Mouse (Mus musculus) kidney, embryonic 16.5 days (tissue): ENCODE measurements at regions not wholly inside any gene's neighbourhood (a gene's known extent, or its start where the extent isn't known, plus 50 kb on each side); places are given as distances from the start of the nearest gene placed in this dataset.

Source experiments
- ATAC-seq: fragments of 200-750 bp; cut with Nextera tagmentation; 2 replicates; pipeline ENCODE4 v1.8.0; 2017; ENCODE audit warnings: moderate TSS enrichment; ENCODE audit not compliant: low FRiP score, low TSS enrichment
- H3K27ac ChIP-seq: fragments of 300-500 bp; sonication (generic); 2 replicates; pipeline ENCODE4 v1.5.1; 2014; ENCODE audit warnings: low read length
- H3K27me3 ChIP-seq: fragments of 300-500 bp; sonication (generic); 2 replicates; pipeline ENCODE4 v1.6.1; 2014; ENCODE audit warnings: low read length, control low read depth, mixed read lengths; ENCODE audit not compliant: insufficient read depth
- H3K36me3 ChIP-seq: fragments of 300-500 bp; sonication (generic); 2 replicates; pipeline ENCODE4 v1.6.1; 2014; ENCODE audit warnings: low read length, control low read depth, mixed read lengths; ENCODE audit not compliant: insufficient read depth
- H3K4me1 ChIP-seq: fragments of 300-500 bp; sonication (generic); 2 replicates; pipeline ENCODE4 v1.6.1; 2014; ENCODE audit warnings: low read length, control low read depth, mixed read lengths; ENCODE audit not compliant: insufficient read depth
- H3K4me2 ChIP-seq: fragments of 300-500 bp; sonication (generic); replicated peaks from 2 replicates; pipeline ENCODE4 v1.6.1; 2014; ENCODE audit warnings: low read depth, low read length
- H3K4me3 ChIP-seq: fragments of 300-500 bp; sonication (generic); 2 replicates; pipeline ENCODE4 v1.5.1; 2014; ENCODE audit warnings: mild to moderate bottlenecking, low read length
- H3K9ac ChIP-seq: fragments of 300-500 bp; sonication (generic); replicated peaks from 2 replicates; pipeline ENCODE4 v1.6.1; 2014; ENCODE audit warnings: low read length
- H3K9me3 ChIP-seq: fragments of 300-500 bp; sonication (generic); 2 replicates; pipeline ENCODE4 v1.6.1; 2016; ENCODE audit warnings: low read length, control low read depth
- WGBS: fragments of 180-500 bp; shearing (Covaris S2); extraction: QIAGEN DNeasy Blood & Tissue Kit; methylation state at CpG from one replicate; pipeline ENCODE4 v1.1.7; 2014; 5-methylcytosine and 5-hydroxymethylcytosine counted together

- H3K9me3 ChIP-seq: no peaks in the 10 kb centered on the region
- H3K4me2 ChIP-seq: no peak overlapping the region
- H3K4me3 ChIP-seq: no peak overlapping the region
- H3K27me3 ChIP-seq: no peaks in the 10 kb centered on the region
- no peaks in the 10 kb centered on the region for H3K36me3 ChIP-seq
- no peak overlapping the region for H3K9ac ChIP-seq
- 81% methylated on average over 6 of the region's 6 CpGs for WGBS
- no peaks in the 10 kb centered on the region for H3K4me1 ChIP-seq
- H3K27ac ChIP-seq: no peak overlapping the region
- no peak for ATAC-seq
Observed at GRCm38 (mm10) chr1:77028216-77028615, 486.7 kb downstream of the Epha4 start.

- WGBS: 79% methylated on average over 6 of the region's 6 CpGs
- Histone ChIP-seq H3K9me3 (no peaks in the 10 kb centered on the region), H3K9ac (no peak overlapping the region), H3K4me2 (no peak overlapping the region), H3K36me3 (no peaks in the 10 kb centered on the region), H3K4me3 (no peak overlapping the region), H3K4me1 (no peaks in the 10 kb centered on the region), H3K27ac (no peak overlapping the region), H3K27me3 (no peaks in the 10 kb centered on the region)
- no peak for ATAC-seq
Observed at GRCm38 (mm10) chr1:77029091-77029490, 485.8 kb downstream of the Epha4 start.

GRCm38 (mm10) chr1:77043749-77044564, 470.9 kb downstream of the Epha4 start:
- Histone ChIP-seq H3K4me3 (no peak overlapping the region), H3K4me2 (no peak overlapping the region), H3K36me3 (no peaks in the 10 kb centered on the region), H3K9me3 (no peaks in the 10 kb centered on the region), H3K27me3 (no peaks in the 10 kb centered on the region), H3K4me1 (no peaks in the 10 kb centered on the region), H3K9ac (no peak overlapping the region), H3K27ac (no peak overlapping the region)
- ATAC-seq: no peak
- 77% methylated on average over 14 of the region's 14 CpGs for WGBS

DNA sequence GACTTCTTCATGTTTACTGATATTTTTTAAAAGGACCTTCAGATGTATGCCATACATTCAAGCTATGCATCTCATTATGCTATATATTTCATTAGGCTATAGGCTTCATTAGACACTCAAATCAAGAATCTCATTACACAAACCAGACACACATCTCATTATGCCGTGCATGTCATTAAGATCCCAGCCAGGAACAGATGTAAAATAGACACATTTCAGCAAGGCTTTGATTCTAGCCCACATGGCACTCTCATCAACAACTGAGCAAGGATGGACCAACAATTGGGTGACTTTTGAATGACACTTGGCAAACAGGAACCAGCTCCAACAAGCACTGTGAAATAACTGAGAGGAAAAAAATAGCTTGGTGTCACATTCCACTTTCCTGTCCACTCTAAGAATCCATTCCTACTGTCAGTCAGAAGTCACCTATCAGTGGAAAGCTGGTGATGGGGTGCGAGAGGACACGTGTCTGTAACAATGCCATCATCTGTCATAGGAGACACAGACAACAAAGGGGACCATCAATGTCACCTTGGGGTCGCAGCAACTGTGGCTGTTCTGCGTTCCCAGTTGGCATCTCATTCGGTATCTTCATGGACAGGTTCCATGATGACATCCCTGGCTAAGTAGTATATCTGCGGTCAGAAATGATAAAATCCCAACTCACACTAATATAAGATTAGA, 466.0 kb downstream of the Epha4 start:
- no peak overlapping the region for H3K9ac ChIP-seq
- H3K4me1 ChIP-seq: no peaks in the 10 kb centered on the region
- no peaks in the 10 kb centered on the region for H3K36me3 ChIP-seq
- WGBS: 92% methylated on average over 7 of the region's 7 CpGs
- H3K9me3 ChIP-seq: no peaks in the 10 kb centered on the region
- H3K4me2 ChIP-seq: no peak overlapping the region
- H3K4me3 ChIP-seq: no peak overlapping the region
- H3K27ac ChIP-seq: no peak overlapping the region
- no peak for ATAC-seq
- no peaks in the 10 kb centered on the region for H3K27me3 ChIP-seq

GRCm38 (mm10) chr1:77051239-77051638, 463.6 kb downstream of the Epha4 start:
- Histone ChIP-seq H3K9ac (no peak overlapping the region), H3K27me3 (no peaks in the 10 kb centered on the region), H3K4me1 (no peaks in the 10 kb centered on the region), H3K4me3 (no peak overlapping the region), H3K27ac (no peak overlapping the region), H3K9me3 (no peaks in the 10 kb centered on the region), H3K4me2 (no peak overlapping the region), H3K36me3 (no peaks in the 10 kb centered on the region)
- no peak for ATAC-seq
- WGBS: 72% methylated on average over 5 of the region's 5 CpGs

GRCm38 (mm10) chr1:77053837-77054540, 460.9 kb downstream of the Epha4 start:
- Histone ChIP-seq H3K27ac (no peak overlapping the region), H3K9ac (no peak overlapping the region), H3K27me3 (no peaks in the 10 kb centered on the region), H3K4me2 (no peak overlapping the region), H3K36me3 (no peaks in the 10 kb centered on the region), H3K4me3 (no peak overlapping the region), H3K9me3 (no peaks in the 10 kb centered on the region), H3K4me1 (no peaks in the 10 kb centered on the region)
- no peak for ATAC-seq
- WGBS: 74% methylated on average over 4 of the region's 4 CpGs

DNA sequence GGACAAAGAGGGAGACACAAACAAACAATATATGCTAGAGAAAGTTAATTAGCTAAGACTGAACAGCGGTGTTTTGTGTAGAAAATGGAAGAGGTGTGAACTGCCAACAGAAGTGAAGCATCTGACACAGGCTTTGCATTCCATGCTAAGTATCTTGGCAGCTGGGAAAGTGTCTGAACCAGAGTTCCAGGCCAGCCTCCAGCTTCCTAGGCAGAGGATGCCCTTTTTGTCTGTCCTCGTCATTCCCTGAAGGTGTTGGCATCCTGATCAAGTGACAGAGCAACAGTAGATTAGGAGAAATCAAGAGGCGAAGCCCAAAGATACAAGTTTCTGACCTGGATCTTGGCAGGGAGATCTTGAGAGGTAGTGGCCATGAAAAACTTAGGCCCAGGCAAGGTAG, 452.4 kb downstream of the Epha4 start:
- 89% methylated on average over 3 of the region's 3 CpGs for WGBS

GRCm38 (mm10) chr1:77073071-77073470, 441.8 kb downstream of the Epha4 start:
- H3K9ac ChIP-seq: no peak overlapping the region
- ATAC-seq: no peak
- H3K4me2 ChIP-seq: no peak overlapping the region
- H3K4me1 ChIP-seq: peaks cover 8% of the 10 kb centered on the region; the same call in 1 of the 2 replicates
- no peak overlapping the region for H3K27ac ChIP-seq
- H3K4me3 ChIP-seq: no peak overlapping the region
- no peaks in the 10 kb centered on the region for H3K9me3 ChIP-seq
- H3K27me3 ChIP-seq: no peaks in the 10 kb centered on the region
- no peaks in the 10 kb centered on the region for H3K36me3 ChIP-seq
- 62% methylated on average over 1 of the region's 1 CpGs for WGBS

More for the DNA sequence above, 452.4 kb downstream of the Epha4 start:
- ATAC-seq: no peak
- H3K9ac ChIP-seq: no peak overlapping the region
- no peak overlapping the region for H3K4me3 ChIP-seq
- H3K9me3 ChIP-seq: no peaks in the 10 kb centered on the region
- no peaks in the 10 kb centered on the region for H3K4me1 ChIP-seq
- H3K36me3 ChIP-seq: no peaks in the 10 kb centered on the region
- H3K27ac ChIP-seq: no peak overlapping the region
- H3K4me2 ChIP-seq: no peak overlapping the region
- H3K27me3 ChIP-seq: no peaks in the 10 kb centered on the region

DNA sequence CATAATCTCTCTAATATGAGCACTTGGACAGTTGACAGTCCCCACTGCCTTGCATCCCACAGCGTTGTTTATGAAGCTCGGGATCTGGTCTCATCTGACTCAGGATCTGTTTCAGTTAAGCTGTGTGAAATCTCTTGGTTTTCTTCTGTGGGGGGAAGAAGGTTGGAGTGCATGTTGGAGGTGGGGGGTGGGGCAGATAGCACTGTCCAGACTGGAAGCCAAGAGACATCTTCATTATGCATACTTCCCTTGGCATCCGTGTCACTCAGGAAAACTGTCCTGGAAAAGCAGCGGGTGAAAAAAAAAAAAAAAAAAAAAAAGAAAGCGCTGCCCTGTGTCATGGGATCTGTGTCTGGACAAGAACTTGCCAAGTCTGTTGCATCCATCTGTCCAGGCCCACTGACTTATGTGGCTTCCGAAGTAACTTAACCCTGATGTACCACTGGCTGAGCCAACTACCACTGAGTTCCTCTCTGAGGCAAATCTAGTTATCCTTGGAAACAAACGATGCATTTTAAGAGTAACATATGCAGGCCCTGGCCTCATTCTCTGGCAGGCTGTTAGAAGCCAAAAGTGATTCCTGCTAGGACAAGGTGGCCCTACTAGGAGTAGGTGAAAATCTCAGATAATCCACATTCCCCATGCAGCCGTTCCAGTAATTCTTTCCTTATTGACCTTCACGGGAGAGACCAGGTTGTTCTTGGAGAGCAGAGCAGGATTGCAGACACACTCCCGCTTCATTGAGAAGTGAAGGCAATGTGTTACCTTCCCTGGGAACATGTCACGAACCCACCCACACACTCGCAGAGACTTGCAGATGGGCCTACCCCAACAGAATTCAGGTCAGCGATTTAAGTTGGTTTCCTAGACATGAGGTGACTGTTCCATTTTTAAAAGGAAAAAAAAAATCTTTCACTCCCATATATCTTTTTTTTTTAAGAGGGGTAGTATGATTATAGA, 439.7 kb downstream of the Epha4 start:
- Histone ChIP-seq H3K9ac (no peak overlapping the region), H3K4me1 (peaks cover 8% of the 10 kb centered on the region; the same call in 1 of the 2 replicates), H3K4me3 (no peak overlapping the region), H3K4me2 (no peak overlapping the region), H3K9me3 (no peaks in the 10 kb centered on the region), H3K27me3 (no peaks in the 10 kb centered on the region), H3K36me3 (no peaks in the 10 kb centered on the region), H3K27ac (no peak overlapping the region)
- ATAC-seq: no peak
- 75% methylated on average over 13 of the region's 13 CpGs for WGBS
